Mouse (Mus musculus): Measurements from ENCODE around the gene March4. TPM values are rescaled to one million over a fixed set of nuclear protein-coding genes. Genes with fewer than 3 reads are reported as not detected.

The March4 gene
- polyA plus RNA-seq, 1 experiment from 2014 or later: 0.05 TPM

- Histone ChIP-seq H3K9me3 (ENCODE audit: control insufficient read depth, low read length) (no peaks in the 10 kb centered on the region), H3K36me3 (ENCODE audit: control insufficient read depth, insufficient read depth, low read length) (no peaks in the 10 kb centered on the region), H3K4me2 (ENCODE audit: low read length) (no peak overlapping the region), H3K27ac (replicated peaks in 1 of 2; ENCODE audit: control insufficient read depth in 1 of 2, insufficient read depth in 1 of 2, low read depth in 2 of 2, low read length in 2 of 2) (no peak overlapping the region), H3K27me3 (ENCODE audit: control insufficient read depth, insufficient read depth, low read length) (no peaks in the 10 kb centered on the region), H3K4me3 (ENCODE audit: control insufficient read depth in 1 of 2, insufficient read depth in 1 of 2, low read depth in 1 of 2, low read length in 2 of 2) (no peak overlapping the region), H3K9ac (ENCODE audit: low read length) (no peak overlapping the region), H3K4me1 (ENCODE audit: control insufficient read depth in 2 of 2, insufficient read depth in 2 of 2, low read length in 2 of 2) (no peaks in the 10 kb centered on the region)
- ATAC-seq (ENCODE audit: insufficient number of reproducible peaks, insufficient read depth, low FRiP score, low read depth): no peak
- 87% methylated on average over 10 of the region's 10 CpGs for WGBS
Observed at GRCm38 (mm10) chr1:72492666-72493065, 44.1 kb downstream of the March4 start.

GRCm38 (mm10) chr1:72491307-72491706 lies 45.4 kb downstream of the March4 start:
- no peak for ATAC-seq (ENCODE audit: insufficient number of reproducible peaks, insufficient read depth, low FRiP score, low read depth)

GRCm38 (mm10) chr1:72490801-72491200 lies 45.9 kb downstream of the March4 start:
- no peak for ATAC-seq (ENCODE audit: insufficient number of reproducible peaks, insufficient read depth, low FRiP score, low read depth)

More at GRCm38 (mm10) chr1:72491307-72491706, 45.4 kb downstream of the March4 start:
- H3K36me3 ChIP-seq (ENCODE audit: control insufficient read depth, insufficient read depth, low read length): no peaks in the 10 kb centered on the region
- no peaks in the 10 kb centered on the region for H3K27me3 ChIP-seq (ENCODE audit: control insufficient read depth, insufficient read depth, low read length)
- H3K9me3 ChIP-seq (ENCODE audit: control insufficient read depth, low read length): no peaks in the 10 kb centered on the region
- H3K4me1 ChIP-seq (ENCODE audit: control insufficient read depth in 2 of 2, insufficient read depth in 2 of 2, low read length in 2 of 2): no peaks in the 10 kb centered on the region
- H3K4me2 ChIP-seq (ENCODE audit: low read length): no peak overlapping the region
- no peak overlapping the region for H3K27ac ChIP-seq (replicated peaks in 1 of 2; ENCODE audit: control insufficient read depth in 1 of 2, insufficient read depth in 1 of 2, low read depth in 2 of 2, low read length in 2 of 2)
- no peak overlapping the region for H3K4me3 ChIP-seq (ENCODE audit: control insufficient read depth in 1 of 2, insufficient read depth in 1 of 2, low read depth in 1 of 2, low read length in 2 of 2)
- 75% methylated on average over 5 of the region's 5 CpGs for WGBS
- H3K9ac ChIP-seq (ENCODE audit: low read length): no peak overlapping the region

GRCm38 (mm10) chr1:72490193-72490592 lies 46.5 kb downstream of the March4 start:
- ATAC-seq (ENCODE audit: insufficient number of reproducible peaks, insufficient read depth, low FRiP score, low read depth): no peak

More at GRCm38 (mm10) chr1:72490801-72491200, 45.9 kb downstream of the March4 start:
- no peaks in the 10 kb centered on the region for H3K9me3 ChIP-seq (ENCODE audit: control insufficient read depth, low read length)
- no peak overlapping the region for H3K4me2 ChIP-seq (ENCODE audit: low read length)
- no peak overlapping the region for H3K27ac ChIP-seq (replicated peaks in 1 of 2; ENCODE audit: control insufficient read depth in 1 of 2, insufficient read depth in 1 of 2, low read depth in 2 of 2, low read length in 2 of 2)
- H3K4me1 ChIP-seq (ENCODE audit: control insufficient read depth in 2 of 2, insufficient read depth in 2 of 2, low read length in 2 of 2): no peaks in the 10 kb centered on the region
- no peak overlapping the region for H3K4me3 ChIP-seq (ENCODE audit: control insufficient read depth in 1 of 2, insufficient read depth in 1 of 2, low read depth in 1 of 2, low read length in 2 of 2)
- 62% methylated on average over 3 of the region's 3 CpGs for WGBS
- no peak overlapping the region for H3K9ac ChIP-seq (ENCODE audit: low read length)
- H3K36me3 ChIP-seq (ENCODE audit: control insufficient read depth, insufficient read depth, low read length): no peaks in the 10 kb centered on the region
- no peaks in the 10 kb centered on the region for H3K27me3 ChIP-seq (ENCODE audit: control insufficient read depth, insufficient read depth, low read length)

GRCm38 (mm10) chr1:72476594-72476993 lies 60.1 kb downstream of the March4 start:
- H3K27ac ChIP-seq (replicated peaks in 1 of 2; ENCODE audit: control insufficient read depth in 1 of 2, insufficient read depth in 1 of 2, low read depth in 2 of 2, low read length in 2 of 2): no peak overlapping the region
- no peaks in the 10 kb centered on the region for H3K36me3 ChIP-seq (ENCODE audit: control insufficient read depth, insufficient read depth, low read length)
- no peaks in the 10 kb centered on the region for H3K27me3 ChIP-seq (ENCODE audit: control insufficient read depth, insufficient read depth, low read length)
- H3K9ac ChIP-seq (ENCODE audit: low read length): no peak overlapping the region
- H3K4me2 ChIP-seq (ENCODE audit: low read length): no peak overlapping the region
- H3K4me3 ChIP-seq (ENCODE audit: control insufficient read depth in 1 of 2, insufficient read depth in 1 of 2, low read depth in 1 of 2, low read length in 2 of 2): no peak overlapping the region
- WGBS: 73% methylated on average over 2 of the region's 2 CpGs
- ATAC-seq (ENCODE audit: insufficient number of reproducible peaks, insufficient read depth, low FRiP score, low read depth): no peak
- H3K9me3 ChIP-seq (ENCODE audit: control insufficient read depth, low read length): no peaks in the 10 kb centered on the region
- H3K4me1 ChIP-seq (ENCODE audit: control insufficient read depth in 2 of 2, insufficient read depth in 2 of 2, low read length in 2 of 2): no peaks in the 10 kb centered on the region

More at GRCm38 (mm10) chr1:72490193-72490592, 46.5 kb downstream of the March4 start:
- no peaks in the 10 kb centered on the region for H3K9me3 ChIP-seq (ENCODE audit: control insufficient read depth, low read length)
- H3K27ac ChIP-seq (replicated peaks in 1 of 2; ENCODE audit: control insufficient read depth in 1 of 2, insufficient read depth in 1 of 2, low read depth in 2 of 2, low read length in 2 of 2): no peak overlapping the region
- H3K27me3 ChIP-seq (ENCODE audit: control insufficient read depth, insufficient read depth, low read length): no peaks in the 10 kb centered on the region
- H3K9ac ChIP-seq (ENCODE audit: low read length): no peak overlapping the region
- no peaks in the 10 kb centered on the region for H3K36me3 ChIP-seq (ENCODE audit: control insufficient read depth, insufficient read depth, low read length)
- WGBS: 11% methylated on average over 8 of the region's 8 CpGs
- H3K4me1 ChIP-seq (ENCODE audit: control insufficient read depth in 2 of 2, insufficient read depth in 2 of 2, low read length in 2 of 2): no peaks in the 10 kb centered on the region
- no peak overlapping the region for H3K4me3 ChIP-seq (ENCODE audit: control insufficient read depth in 1 of 2, insufficient read depth in 1 of 2, low read depth in 1 of 2, low read length in 2 of 2)
- no peak overlapping the region for H3K4me2 ChIP-seq (ENCODE audit: low read length)

GRCm38 (mm10) chr1:72469075-72469474 lies 67.7 kb downstream of the March4 start:
- Histone ChIP-seq H3K9me3 (ENCODE audit: control insufficient read depth, low read length) (0 out of 2 replicates have a peak, but pooled peaks cover 3% of the 10 kb centered on the region), H3K9ac (ENCODE audit: low read length) (no peak overlapping the region), H3K27me3 (ENCODE audit: control insufficient read depth, insufficient read depth, low read length) (no peaks in the 10 kb centered on the region), H3K4me1 (ENCODE audit: control insufficient read depth in 2 of 2, insufficient read depth in 2 of 2, low read length in 2 of 2) (no peaks in the 10 kb centered on the region), H3K4me2 (ENCODE audit: low read length) (no peak overlapping the region), H3K4me3 (ENCODE audit: control insufficient read depth in 1 of 2, insufficient read depth in 1 of 2, low read depth in 1 of 2, low read length in 2 of 2) (no peak overlapping the region), H3K27ac (replicated peaks in 1 of 2; ENCODE audit: control insufficient read depth in 1 of 2, insufficient read depth in 1 of 2, low read depth in 2 of 2, low read length in 2 of 2) (no peak overlapping the region), H3K36me3 (ENCODE audit: control insufficient read depth, insufficient read depth, low read length) (no peaks in the 10 kb centered on the region)
- no peak for ATAC-seq (ENCODE audit: insufficient number of reproducible peaks, insufficient read depth, low FRiP score, low read depth)
- WGBS: 77% methylated on average over 2 of the region's 2 CpGs

GRCm38 (mm10) chr1:72468466-72469003 lies 68.2 kb downstream of the March4 start:
- WGBS: 22% methylated on average over 5 of the region's 5 CpGs
- Histone ChIP-seq H3K9ac (ENCODE audit: low read length) (no peak overlapping the region), H3K27ac (replicated peaks in 1 of 2; ENCODE audit: control insufficient read depth in 1 of 2, insufficient read depth in 1 of 2, low read depth in 2 of 2, low read length in 2 of 2) (no peak overlapping the region), H3K9me3 (ENCODE audit: control insufficient read depth, low read length) (0 out of 2 replicates have a peak, but pooled peaks cover 3% of the 10 kb centered on the region), H3K4me3 (ENCODE audit: control insufficient read depth in 1 of 2, insufficient read depth in 1 of 2, low read depth in 1 of 2, low read length in 2 of 2) (no peak overlapping the region), H3K27me3 (ENCODE audit: control insufficient read depth, insufficient read depth, low read length) (no peaks in the 10 kb centered on the region), H3K4me1 (ENCODE audit: control insufficient read depth in 2 of 2, insufficient read depth in 2 of 2, low read length in 2 of 2) (no peaks in the 10 kb centered on the region), H3K4me2 (ENCODE audit: low read length) (no peak overlapping the region), H3K36me3 (ENCODE audit: control insufficient read depth, insufficient read depth, low read length) (no peaks in the 10 kb centered on the region)
- ATAC-seq (ENCODE audit: insufficient number of reproducible peaks, insufficient read depth, low FRiP score, low read depth): no peak

All from heart, embryonic 14.5 days (tissue).